In genomic region chr9:28157092-28157491, GRCm38 (mm10) we compare ENCODE assay signal across 17 mouse cellular contexts.
DNase-seq lines count a peak whose midpoint lies in the region.
"Had no signal": no experiment of that assay in that cellular context is flagged by ENCODE, and none has a peak within 500 bp of the region (broad histone marks: within the 10 kb centered on the region; RNA-seq: fewer than 3 reads in every experiment).

No protein-coding gene starts in this region.

- DNase-seq in cerebellum, adult 18-20 months, result peak; percentile 19 to 38
- no peak for DNase-seq in cerebellum, adult 11 months
- DNase-seq in brain, adult 2 months (ENCODE audit: low read depth, low spot score), result peak; percentile 13
- DNase-seq in cerebellum, adult 9-10 months, result peak; percentile 17
- DNase-seq in cerebellum, postnatal 14 days, result peak; percentile 36 to 63
- no peak for DNase-seq in spleen, postnatal 10 days (ENCODE audit: low spot score in 2 of 2)
- no peak for DNase-seq in layer of hippocampus, postnatal 36 days
- no peak for DNase-seq in kidney, postnatal 25 days
- DNase-seq: adrenal gland, adult 2 months; adrenal gland, postnatal 14 days; B cell, adult 2 months; gastrocnemius, adult 2 months; gastrocnemius, postnatal 14 days; heart, adult 18-20 months; heart, postnatal 10 days; heart, postnatal 4 days; kidney, adult 8-10 months had no signal

Comparison
In these comparisons a context has a peak if more than half of its experiments do, and no peak if none do; other contexts are left out.
1. DNase-seq: peak in cerebellum, adult 18-20 months (2 of 2), brain, adult 2 months (single experiment), cerebellum, adult 9-10 months (single experiment) and cerebellum, postnatal 14 days (2 of 2); none in cerebellum, adult 11 months (single experiment), spleen, postnatal 10 days (0 of 2), layer of hippocampus, postnatal 36 days (0 of 2) and kidney, postnatal 25 days (0 of 2).